Mouse (Mus musculus) gastrocnemius, postnatal 25 days (tissue): ENCODE data around the gene Prl5a1. TPM values are rescaled to one million over a fixed set of nuclear protein-coding genes. Genes with fewer than 3 reads are reported as not detected.

Experiments
- DNase-seq: peaks from one replicate; pipeline ENCODE4 v3.0.0; 2022
- long read RNA-seq, 2 experiments: library from polyadenylated mRNA; stranded (forward); transcript quantifications; one replicate each; pipeline ENCODE4 v2.0.0; 2021
- total RNA-seq, 2 experiments: library from RNA; stranded (reverse); gene quantifications; 1 replicate in 1 of 2; 2 replicates in 1 of 2; pipeline ENCODE4 v1.2.3; 2021

The Prl5a1 gene
- not detected for total RNA-seq
- long read RNA-seq, experiment 1, result 0 reads
- long read RNA-seq, experiment 2, result 0 reads

DNA sequence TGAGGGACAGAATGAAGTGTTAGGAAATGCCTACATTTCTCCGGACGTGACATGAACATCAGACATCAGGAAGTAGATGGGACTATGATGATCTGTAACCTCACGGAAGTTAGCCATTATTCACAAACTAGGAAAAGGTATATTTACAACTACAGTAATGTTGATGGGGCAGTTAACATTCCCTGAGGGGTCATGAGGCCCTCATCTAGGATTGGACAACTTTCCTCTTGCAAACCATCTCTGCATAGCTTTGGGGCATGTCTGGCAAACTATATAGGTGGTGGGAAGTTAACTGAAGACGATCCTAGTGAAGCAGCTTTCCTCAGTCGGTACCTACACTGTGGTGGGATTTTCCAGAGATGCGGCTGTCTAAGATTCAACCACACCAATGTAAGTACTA lies at the start of gene Prl5a1:
Gene Prl5a1, plus strand, starts transcription at position 301 of the 400 bp plus-strand sequence.
- DNase-seq, result no peak

DNA sequence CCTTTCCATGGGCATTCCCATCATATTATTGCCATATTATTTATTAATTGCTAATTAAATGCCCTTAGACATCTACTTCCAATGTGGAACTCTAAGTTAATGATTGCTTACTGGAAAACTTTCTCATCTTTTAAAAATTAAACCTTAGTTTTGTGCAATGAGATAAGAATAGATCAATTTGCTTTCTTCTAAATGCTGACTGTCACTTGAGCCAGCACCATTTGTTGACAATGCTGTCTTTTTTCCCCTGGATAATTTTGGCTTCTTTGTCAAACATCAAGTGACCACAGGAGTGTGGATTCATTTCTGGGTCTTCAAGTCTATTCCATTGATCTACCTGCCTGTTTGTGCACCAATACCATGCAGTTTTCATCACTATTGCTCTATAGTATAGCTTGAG lies 46.1 kb upstream of the Prl5a1 start:
- no peak for DNase-seq

DNA sequence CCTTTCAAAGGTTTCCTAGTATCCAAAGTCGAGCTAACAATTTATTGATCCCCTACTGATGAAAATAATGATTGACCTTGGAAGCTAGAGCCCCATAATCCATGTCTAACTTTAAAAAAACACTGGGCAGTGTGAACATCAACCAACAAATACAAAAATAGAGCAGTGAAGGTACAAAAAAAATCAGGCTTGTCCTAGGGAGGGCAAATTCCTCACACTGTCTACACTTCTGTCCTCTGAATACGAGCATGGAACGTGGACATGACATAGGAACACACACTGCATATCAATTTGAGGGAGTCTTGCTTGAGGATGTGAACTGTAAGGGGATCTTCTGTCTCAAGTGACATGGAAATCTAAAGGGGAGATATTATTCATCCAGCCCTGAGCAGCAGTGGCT lies 33.7 kb upstream of the Prl5a1 start:
- no peak for DNase-seq

DNA sequence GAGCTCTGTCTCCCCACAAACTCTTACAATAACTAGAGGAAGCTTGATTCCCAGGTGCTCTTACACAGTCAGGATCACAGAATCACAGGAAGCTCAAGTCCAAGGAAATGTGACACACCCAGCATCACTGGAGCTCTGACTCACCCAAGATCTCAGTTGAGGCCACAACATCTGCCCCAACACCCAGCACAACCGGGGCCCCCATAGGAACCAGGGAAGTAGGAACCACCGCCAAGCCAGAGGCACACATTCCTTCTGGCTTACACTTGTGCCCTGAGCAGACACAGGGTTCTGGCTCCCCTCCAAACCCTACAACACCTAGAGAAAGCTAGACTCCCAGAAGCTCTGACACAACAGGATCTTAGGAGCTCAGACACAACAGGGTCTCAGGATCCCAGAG lies 9.5 kb upstream of the Prl5a1 start:
- no peak for DNase-seq

DNA sequence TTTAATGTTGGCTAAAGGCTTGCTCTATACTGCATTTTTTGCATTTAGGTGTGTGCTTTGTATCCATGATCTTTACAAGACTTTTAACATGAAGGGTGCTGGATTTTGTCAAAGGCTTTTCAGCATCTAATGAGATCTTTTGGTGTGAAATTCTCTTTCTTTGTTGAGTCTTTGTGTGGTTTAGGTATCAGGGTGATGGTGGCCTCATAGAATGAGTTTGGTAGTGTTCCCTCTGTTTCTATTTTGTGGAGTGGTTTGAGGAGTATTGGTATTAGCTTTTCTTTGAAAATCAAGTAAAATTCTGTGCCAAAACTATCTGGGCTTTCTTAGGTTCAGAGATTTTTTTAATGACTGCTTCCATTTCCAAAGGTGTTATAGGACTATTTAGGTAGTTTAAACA lies 6.5 kb upstream of the Prl5a1 start:
- no peak for DNase-seq

Other genes starting within 250 kb of the Prl5a1 start
- gene Prl4a1, start 126.3 kb upstream of the Prl5a1 start, total RNA-seq, result not detected
- gene Gm11361, start 115.0 kb downstream of the Prl5a1 start, total RNA-seq, result 10 to 100 TPM; 62.4 to 79.3 TPM